Mouse (Mus musculus): Measurements from ENCODE around the gene Rmi2. TPM values are rescaled to one million over a fixed set of nuclear protein-coding genes. Genes with fewer than 3 reads are reported as not detected.
"Not testable (repeated sequence)": the region's sequence is repeated elsewhere in the genome, so short reads cannot be mapped to it uniquely, and the experiment has no call there.

Rmi2 gene
- under 1 TPM; 0.20 to 0.28 TPM for total RNA-seq (2021)

DNA sequence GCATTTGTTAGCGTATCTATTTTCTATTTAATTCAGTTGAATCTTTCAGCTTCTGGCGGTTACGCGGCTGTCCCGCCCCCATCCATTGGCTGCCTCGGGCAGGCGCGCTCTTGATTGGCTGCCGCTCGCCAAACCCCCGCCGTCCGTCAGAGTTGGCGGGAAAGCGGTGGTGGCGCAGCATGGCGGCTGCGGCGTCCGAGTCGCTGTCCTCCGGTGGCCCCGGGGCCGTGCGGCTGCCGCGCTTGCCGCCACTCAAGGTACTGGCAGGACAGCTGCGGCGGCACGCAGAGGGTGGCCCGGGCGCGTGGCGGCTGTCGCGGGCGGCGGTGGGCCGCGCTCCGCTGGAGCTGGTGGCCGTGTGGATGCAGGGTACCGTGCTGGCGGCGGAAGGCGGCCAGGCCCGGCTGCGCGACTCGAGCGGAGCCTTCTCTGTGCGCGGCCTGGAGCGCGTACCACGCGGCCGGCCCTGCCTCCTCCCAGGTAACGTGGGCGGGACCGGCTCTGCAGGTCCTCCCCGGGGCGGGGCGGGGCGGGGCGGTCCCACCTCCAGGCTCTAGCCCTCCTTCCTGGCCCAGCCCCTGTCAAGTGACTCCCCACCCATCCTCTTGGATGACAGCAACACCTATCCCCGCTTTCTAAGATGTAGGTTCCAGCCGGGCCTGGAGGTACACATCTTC, at the start of gene Rmi2:
Gene Rmi2 (plus strand): TSS at position 149 of the 677 bp plus-strand sequence.
- DNase-seq: peak; percentile 81 to 82

DNA sequence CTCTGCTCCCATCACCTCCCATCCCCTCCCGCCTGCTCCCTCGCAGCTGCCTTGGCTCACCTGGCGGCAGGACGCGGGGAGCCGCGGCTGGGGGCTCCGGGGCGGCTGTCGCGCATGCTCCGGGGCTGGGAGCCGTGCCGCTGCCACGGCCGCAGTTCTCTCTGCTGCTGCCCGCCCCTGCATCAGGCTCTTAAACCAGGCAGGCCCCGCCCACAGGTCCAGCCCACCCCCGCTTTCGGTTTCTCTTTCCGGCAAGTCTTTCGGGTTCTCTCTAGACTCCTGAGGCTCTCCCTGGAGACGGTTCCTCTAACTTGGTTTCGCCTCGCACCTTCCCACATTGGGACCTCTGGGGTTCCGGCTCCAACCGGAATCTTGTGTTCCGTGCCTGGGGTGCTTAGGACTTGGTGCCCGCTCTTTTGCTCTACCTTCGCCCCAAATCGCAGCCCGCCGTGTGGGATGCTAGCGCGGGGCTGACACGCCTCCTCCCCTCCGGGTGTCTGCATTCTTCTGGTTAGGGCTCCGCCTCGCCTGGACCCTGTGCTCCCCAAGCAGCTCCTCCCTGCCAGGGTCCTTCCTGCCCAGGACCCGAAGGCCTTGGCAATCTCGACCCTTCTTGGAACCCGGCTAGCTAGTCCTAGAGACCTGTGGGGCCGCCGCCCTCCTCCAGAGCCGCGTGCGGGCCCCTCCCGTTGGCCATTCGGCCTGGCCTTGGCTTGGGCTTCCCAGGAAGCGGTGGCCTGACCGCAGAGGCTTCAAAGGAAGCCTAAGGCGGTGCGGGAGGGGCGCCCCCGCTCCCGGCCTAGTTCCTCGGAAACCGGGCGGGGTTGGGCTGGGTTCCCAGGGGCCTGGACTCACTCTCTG, 49.3 kb upstream of the Rmi2 start, which contains the start of gene Socs1:
Gene Socs1 (minus strand): TSS at position 166 of the 861 bp plus-strand sequence.
- peak; percentile 73 to 74 for DNase-seq

DNA sequence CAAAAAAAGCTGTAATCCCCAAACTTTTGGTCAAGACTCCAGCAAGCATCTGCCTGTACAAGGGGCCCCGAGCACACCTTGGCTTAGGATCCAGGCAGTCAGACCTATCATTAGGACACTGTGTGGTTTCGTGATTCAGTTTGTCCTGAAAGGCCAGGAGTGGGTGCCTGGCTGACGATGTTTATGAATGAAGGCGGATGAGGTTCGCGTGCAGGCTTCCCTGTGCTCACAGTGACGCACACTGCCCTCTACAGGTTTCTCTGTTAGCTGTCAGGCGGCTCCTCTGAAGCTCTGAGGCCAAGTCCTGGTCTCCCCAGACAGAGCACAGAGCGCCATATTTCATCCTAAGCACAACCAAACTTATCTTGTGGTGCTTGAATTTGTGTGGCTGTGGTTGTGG, 48.6 kb upstream of the Rmi2 start:
- peak; percentile 70 to 74 for DNase-seq

DNA sequence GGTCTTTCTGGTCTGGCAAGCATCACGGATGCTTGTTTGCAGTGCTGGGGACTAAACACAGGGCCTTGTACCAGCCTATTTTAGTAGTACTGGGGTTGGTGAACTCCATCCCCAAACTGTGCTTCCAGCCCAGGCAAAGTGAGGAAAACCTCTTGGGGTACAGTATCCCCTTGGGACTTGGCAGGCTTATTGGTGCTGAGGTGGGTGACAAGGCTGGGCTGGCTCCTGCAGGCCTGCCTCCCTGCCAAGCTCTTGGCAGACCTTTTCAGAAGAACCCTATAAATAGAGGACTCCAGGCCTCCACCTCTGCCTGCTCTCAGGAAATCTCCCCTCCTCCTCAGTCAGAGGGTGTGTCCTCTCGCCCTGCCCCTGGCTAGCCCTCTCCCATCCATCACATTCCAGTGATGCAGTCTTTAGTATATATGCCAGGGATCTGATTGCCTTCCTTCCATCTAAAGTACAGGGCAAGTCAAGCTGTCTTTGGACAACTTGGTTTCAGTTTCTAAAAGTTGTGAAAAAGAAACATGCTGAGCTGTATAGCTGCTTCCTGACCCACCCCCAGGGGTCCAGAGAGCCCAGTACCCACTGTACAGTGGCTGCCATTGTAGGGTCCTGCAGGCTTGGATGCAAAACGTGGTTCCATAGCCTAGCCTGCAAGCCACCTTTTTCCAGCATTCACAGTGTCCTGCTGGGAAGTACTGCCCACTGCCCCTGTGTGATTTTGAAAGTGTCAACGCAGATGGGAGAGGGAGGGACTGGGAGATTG, 47.9 kb upstream of the Rmi2 start:
- no peak for DNase-seq

- DNase-seq: no peak
Measured at GRCm38 (mm10) chr16:10787548-10788058, 47.3 kb upstream of the Rmi2 start.

DNA sequence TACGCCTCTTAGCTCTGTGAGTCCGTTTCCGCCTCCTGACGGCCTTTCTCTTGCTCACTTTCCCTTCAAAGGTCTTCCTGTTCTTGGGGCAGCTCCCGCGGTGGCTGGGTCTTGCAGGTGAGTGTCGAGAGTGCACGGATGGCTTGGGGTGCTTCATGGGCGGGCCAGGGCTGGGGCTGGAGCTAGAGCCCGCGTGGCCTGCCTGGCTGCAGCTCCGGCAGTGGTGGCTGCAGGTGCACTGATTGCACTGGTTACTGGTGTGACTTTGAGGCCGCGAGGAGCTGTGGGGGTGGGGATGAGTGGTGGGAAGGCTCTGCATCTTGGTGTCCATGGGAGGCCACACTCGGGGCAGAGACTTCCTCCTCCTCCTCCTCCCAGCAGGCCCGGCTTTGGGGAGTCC, 46.6 kb upstream of the Rmi2 start, which contains the start of gene Tnp2:
Gene Tnp2 (minus strand): TSS at position 390 of the 400 bp plus-strand sequence.
- DNase-seq: no peak

- no peak for DNase-seq
Measured at GRCm38 (mm10) chr16:10788866-10789265, 46.0 kb upstream of the Rmi2 start.

- DNase-seq: no peak
Measured at GRCm38 (mm10) chr16:10790702-10791101, 44.2 kb upstream of the Rmi2 start, which contains the start of gene Prm3. Prm3 (minus strand) TSS chr16:10790914.

DNA sequence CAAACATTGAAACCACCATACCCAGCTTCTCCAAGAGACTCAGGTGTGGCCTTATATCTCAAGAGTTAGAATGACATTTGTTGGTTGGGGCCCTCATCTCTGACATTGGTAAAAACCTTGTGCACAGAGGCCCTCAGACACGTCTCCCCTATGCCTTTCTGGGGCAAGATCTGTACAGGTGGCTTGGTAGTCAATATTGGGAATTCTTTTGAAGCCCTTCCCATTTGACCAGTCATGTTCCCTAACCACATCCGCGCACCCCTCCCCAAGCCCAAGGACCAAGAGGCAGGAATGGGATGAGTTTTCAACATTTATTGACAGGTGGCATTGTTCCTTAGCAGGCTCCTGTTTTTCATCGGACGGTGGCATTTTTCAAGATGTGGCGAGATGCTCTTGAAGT, 38.8 kb upstream of the Rmi2 start, which contains the start of gene Prm2:
Gene Prm2 (minus strand): TSS at position 101 of the 400 bp plus-strand sequence.
- no peak for DNase-seq

DNA sequence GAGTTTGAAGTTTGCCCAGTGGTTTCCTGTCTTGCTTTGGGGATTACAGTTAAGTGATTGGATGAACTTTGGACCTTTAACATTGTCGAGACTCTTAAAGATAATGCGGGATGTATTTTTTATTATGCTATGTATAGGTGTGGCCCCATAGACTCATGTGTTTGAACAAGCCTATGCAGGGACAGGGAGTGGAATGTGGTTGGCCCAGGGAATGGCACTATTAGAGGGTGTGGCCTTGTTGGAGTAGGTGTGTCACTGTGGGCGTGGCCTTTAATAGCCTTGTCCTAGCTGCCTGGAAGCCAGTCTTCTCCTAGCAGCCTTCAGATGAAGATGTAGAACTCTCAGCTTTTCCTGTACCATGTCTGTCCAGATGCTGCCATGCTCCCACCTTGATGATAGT, 32.4 kb upstream of the Rmi2 start:
- not testable (repeated sequence) for DNase-seq

- no peak for DNase-seq
Measured at GRCm38 (mm10) chr16:10805789-10806527, 28.9 kb upstream of the Rmi2 start, which contains the start of gene Prm1. Prm1 (minus strand) TSS chr16:10805839.

DNA sequence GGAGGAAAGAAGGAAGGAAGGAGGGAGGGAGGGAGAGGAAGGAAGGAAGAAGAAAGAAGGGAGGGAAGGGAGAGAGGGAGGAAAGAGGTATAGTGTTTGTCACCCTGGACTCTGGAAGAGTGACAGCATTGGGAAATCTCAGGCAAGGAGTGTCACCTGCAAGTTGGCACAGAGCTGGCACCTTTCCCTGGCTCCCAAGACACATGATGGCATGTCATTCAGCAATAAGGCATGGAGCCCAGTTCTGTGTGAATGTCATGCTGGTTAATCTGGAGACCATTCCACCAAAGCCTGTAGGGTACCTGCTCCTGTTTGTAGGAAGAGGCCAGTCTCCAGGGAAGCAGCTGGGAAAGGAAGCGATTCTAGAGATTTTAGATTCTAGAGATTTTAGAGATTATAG, 24.5 kb upstream of the Rmi2 start:
- DNase-seq: no peak

DNA sequence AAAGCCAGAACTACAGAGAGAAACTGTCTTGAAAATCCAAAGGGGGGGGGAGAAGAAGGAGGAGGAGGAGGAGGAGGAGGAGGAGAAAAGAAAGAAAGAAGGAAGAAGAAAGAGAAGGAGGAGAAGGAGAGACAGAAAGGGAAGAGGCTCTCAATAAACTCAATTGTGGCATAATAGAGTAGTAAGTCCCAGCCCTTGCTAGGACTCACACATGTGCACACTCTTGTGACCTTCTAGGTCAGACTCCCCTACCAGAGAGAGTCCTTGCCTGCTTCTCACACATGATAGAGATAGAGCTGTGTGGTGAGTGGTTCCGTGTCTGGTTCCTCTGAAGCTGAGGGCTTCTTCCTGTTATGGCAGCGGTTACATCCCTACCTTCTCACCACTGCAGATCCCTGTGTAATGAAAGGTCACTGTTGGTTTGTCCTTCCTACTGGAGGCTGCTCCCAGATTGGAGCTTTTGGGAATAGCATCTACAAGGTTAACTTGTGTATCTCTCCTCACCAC, 21.9 kb upstream of the Rmi2 start, which contains the start of gene Gm11172:
Gene Gm11172 (plus strand): TSS at position 51 of the 507 bp plus-strand sequence.
- no peak for DNase-seq

DNA sequence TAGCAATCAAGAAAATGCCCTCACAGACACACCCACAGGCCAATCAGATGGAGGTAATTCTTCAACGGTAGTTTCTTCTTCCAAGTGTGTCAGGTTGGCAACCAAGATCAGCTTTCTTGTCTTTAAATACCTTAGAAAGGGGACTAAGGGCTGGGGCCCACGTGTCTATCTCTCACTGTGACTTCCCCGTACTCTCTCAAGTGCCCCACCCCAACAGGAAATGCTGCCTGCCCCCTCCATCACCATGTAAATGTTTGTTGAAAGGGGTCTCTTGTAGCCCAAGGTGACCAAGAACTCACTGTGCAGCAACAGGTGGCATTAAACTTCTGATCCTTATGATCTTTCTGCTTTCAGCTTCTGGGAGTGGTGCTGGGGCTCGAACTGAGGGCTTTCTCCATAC, 21.1 kb upstream of the Rmi2 start:
- no peak for DNase-seq

- DNase-seq: no peak
Measured at GRCm38 (mm10) chr16:10814864-10815263, 20.0 kb upstream of the Rmi2 start.

DNA sequence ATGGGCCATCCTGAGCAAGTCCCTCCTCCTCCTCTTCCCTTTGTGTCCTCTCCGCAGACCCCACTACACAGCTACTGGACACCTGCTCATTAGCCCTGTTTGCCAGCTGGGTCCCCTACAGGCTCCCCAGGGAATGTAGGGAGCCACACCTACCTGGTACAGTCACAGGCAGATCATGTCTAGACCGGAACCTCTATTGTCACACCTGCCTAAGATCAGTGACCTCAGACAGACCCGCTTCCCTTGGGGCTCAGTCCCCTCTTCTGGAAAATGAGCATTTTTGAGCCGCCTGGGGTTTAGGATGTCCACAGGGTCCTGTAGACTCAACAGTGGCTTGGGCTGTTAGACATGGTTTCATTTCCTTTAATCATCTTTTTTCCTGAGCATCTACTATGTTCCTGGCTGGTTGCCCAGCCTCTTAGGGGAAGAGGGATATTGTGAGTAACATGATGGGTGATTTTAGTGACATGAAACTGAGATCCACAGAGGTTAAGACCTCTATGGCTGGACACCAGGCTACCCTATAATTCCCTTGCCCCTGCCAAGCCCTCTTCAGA, 16.2 kb upstream of the Rmi2 start:
- no peak for DNase-seq

GRCm38 (mm10) chr16:10819966-10820365, 14.9 kb upstream of the Rmi2 start:
- DNase-seq: no peak

GRCm38 (mm10) chr16:10821387-10821786, 13.5 kb upstream of the Rmi2 start:
- DNase-seq: no peak

GRCm38 (mm10) chr16:10824536-10824935, 10.3 kb upstream of the Rmi2 start:
- DNase-seq: no peak

GRCm38 (mm10) chr16:10825840-10826239, 9.0 kb upstream of the Rmi2 start:
- no peak for DNase-seq

DNA sequence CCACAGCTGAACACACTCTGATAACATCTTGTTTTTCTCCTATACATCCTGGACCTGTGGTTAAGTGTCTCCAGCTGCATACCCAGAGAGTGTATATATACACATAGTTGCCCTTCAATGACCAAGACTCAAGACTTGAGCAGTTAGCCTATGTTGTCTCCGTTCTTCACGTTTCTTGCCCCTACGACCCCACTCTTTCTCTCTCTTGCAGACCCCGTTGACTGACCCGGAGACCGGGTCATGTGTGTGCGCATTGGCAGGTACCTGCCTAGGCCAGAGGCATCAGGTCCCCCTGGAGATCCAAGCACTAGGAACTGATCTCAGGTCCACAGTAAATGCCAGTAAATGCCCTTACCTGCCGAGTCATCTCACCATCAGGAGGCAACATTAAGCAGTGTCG, 7.6 kb upstream of the Rmi2 start:
- DNase-seq: no peak
